Mouse (Mus musculus): Measurements from ENCODE around the gene Gm379.

Gm379 gene

DNA sequence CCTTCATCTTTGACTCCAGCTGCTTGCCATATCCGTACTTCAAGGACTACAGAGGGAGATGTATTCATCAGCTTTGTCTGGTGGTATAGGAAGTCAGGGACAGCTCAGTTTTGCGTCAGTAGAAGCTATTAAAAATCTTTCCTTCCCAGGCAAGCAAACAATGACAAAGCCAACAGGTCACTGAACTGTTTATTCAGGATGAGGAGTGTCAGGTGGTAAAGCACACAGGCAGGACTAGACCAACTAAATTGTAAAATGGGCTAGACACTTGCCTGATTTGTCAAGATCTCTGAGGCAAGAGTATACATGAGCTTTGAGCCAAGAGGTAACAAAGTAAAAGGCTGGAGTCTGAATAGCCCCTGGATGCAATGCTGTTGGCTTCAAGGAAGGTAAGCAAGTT is at the start of gene Gm379:
TSS of gene Gm379 (minus strand) at position 7 of the 400 bp plus-strand sequence.
- DNase-seq (ENCODE audit: low read depth, low spot score), result no peak

DNA sequence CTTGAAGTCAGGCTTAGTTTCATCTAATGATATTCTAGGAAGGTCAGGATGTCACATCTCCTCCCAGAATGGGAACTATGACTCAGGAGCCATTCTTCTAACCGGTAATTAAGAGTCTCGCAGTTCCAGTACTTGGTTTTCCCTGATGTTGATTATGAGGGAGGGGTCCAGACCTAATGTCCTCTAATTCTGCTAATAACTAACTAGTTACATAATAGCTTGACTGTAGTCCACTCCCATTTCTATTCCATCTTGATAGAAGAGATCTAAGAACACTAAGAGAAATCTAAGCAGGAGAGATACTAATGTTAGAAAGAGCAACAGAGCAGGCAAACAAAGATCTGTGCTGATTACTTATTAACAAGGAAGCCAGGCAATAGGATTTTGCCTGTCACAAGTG is 39.6 kb upstream of the Gm379 start:
- DNase-seq (ENCODE audit: low read depth, low spot score), result no peak

DNA sequence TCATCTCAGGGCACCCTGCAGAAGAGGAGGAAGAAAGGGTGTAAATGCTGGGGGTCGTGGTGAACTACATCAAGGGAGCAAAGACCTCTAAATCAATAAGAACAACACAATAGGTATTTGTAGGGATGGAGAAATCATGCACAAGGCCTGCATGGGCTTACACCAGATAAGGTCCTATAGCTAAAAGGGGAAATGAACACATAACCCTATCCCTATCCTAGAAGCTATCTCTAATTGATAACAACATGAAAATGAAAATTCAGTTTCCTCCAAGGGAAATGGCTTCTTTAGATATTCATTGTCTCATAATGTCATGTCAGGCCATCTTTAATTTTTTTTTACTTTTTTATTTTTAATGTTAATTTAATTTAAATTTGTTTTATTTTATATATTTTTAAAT is 4.2 kb upstream of the Gm379 start:
- no peak for DNase-seq (ENCODE audit: low read depth, low spot score)

DNA sequence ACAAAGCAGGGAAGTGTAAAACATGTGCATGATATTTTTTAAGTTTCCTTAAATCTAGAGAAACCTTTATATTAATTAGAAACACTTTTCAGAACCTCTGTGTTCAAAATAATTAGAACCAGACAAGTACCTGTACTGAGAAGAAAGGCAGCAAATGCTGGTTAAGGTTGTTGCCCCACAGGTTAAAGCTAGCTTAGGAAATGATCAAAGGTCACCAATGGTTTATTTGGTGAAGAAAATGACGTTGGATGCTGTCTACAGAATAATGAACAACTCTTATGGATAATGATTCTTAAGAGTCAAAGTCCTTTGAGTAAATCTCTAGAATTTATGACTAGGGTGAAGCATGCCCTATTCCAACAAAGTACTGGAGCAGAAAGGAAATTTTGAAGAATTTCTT is 42.7 kb downstream of the Gm379 start:
- no peak for DNase-seq (ENCODE audit: low read depth, low spot score)

DNA sequence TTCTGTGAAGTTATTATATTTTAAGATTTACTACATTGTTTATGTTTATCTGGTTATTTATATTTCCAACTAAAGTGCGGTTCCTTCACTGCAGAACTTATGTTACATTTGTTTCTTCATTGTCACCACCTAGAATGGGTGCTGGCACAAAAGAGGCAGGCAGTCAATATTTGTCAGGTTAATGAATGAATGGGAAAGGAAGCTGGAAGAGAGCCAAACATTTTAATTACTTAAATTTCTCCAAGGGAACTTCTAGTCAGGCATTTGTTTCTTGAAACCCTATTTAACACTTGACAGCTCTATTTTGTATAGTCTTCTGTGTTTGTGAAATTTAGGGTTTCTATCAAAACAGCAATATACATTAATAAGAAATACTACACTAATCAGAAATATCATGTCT is 43.8 kb downstream of the Gm379 start:
- DNase-seq (ENCODE audit: low read depth, low spot score), result no peak

Measured in CD4-positive helper T cell, adult 2 months (primary cell).